Mouse (Mus musculus) thymus, postnatal 14 days (tissue): Measurements from ENCODE around the gene Kcnj14.

Experiments used
- DNase-seq: peaks from one replicate; pipeline ENCODE4 v3.0.0; 2021

The Kcnj14 gene

DNA sequence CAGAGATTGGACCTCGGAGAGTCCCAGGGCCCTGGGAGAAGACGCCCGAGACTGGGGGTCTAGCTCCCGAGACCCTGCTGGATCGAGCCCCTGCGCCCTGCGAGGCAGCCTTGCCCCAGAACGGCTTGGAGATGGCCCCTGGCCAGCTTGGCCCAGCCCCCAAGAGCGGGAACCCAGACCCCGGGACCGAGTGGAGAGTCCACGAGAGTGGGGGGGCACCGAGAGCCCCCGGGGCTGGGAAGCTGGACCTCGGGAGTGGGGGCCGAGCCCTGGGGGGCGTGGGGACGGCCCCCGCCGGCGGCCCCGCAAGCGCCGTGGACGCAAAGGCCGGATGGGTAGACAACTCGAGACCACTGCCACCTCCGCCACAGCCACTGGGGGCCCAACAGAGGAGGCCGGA, 29.6 kb downstream of the Kcnj14 start:
- DNase-seq = no peak

DNA sequence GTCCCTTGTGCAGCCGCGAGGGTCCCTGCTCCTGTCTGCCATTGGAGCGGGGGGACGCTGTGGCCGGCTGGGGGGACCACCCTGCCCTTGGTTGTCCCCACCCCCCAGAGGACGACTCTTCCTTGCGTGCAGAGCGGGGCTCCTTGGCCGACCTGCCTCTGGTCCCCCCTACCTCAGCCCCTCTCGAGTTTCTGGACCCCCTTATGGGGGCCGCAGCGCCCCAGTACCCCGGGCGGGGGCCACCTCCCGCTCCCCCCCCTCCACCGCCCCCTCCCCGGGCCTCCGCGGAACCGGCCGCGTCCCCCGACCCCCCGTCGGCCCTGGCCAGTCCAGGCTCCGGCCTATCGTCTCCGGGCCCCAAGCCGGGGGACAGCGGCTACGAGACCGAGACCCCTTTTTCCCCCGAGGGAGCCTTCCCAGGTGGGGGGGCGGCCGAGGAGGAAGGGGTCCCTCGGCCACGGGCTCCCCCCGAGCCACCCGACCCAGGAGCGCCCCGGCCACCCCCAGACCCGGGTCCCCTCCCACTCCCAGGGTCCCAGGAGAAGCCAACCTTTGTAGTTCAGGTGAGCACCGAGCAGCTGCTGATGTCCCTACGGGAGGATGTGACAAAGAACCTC, 30.5 kb downstream of the Kcnj14 start:
- DNase-seq = no peak

DNA sequence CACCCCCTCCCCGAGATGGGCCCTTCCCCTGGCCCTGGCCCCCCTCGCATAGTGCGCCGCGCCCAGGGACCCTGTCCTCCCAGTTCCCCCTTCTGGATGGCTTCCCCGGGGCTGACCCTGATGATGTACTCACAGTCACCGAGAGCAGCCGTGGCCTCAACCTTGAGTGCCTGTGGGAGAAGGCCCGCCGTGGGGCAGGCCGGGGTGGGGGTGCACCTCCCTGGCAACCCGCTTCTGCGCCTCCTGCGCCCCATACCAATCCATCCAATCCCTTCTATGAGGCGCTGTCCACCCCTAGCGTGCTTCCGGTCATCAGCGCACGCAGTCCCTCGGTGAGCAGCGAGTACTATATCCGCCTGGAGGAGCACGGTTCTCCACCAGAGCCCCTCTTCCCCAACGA, 31.3 kb downstream of the Kcnj14 start:
- DNase-seq = no peak

DNA sequence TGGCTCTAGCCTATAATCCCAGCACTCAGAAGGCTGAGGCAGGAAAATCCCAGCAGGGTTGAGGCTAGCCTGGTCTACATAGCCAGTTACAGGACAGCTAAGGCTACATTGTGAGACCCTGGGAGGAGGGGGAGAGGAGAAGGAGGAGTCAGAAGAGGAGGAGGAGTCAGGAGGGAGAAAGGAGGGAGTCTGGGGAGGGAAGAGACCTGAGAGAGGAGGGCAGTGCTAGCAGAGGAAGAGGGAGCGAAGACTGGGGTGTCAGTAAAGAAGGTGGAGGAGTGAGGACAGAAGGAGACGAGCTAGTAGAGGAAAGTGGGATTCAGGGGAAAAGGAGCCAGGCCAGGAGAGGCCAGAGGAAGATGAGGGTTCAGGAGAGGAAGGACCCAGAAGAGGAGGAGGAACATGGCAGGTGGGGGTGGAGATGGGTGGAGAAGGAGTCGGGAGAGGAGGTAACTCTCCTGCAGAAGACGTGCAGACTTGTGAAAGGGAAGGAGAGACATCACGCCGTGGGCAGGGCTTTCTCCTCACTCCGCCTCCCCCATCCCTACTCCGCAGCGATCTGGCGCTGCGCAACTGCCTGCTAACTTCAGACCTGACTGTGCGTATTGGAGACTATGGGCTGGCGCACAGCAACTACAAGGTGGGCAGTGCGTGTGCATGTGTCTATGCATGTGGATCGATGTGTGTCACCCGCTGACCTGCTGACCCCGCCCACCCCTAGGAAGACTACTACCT, 32.7 kb downstream of the Kcnj14 start:
- DNase-seq = no peak

DNA sequence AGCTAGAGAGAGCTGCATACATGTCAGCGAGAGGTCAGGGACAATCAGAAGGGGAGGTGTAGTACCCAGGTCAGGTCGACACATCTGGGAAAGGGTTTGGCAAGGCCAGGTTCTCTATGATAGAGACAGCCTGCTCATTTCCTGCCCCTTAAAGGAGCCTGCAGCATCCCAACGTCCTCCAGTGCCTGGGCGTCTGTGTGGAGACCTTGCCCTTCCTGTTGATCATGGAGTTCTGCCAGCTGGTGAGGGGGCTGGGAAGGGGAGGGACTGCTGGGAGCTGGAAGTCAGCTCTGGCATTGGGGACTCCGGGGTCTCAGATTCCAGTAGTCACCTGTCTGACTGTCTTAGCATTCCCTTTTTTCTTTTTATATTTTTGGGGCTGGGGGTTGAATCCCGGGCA, 33.9 kb downstream of the Kcnj14 start:
- DNase-seq = no peak

DNA sequence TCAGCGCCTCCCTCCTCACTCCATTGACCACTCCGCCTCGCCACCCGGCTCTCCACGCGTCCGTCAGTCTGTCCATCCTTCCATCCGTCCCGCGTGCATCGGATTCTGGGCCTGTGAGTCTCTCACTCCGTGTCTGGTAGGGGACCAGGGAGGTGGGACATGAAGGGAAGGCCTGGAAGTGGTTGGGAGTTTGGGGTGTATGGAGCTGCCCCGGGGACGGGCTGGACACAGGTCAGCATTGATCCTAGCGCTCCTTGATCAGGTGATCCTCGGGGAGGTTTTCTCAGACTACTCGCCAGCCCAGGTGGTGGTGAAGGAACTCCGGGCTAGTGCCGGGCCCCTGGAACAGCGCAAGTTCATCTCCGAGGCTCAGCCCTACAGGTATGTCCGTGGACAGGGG, 36.9 kb downstream of the Kcnj14 start:
- DNase-seq = no peak

DNA sequence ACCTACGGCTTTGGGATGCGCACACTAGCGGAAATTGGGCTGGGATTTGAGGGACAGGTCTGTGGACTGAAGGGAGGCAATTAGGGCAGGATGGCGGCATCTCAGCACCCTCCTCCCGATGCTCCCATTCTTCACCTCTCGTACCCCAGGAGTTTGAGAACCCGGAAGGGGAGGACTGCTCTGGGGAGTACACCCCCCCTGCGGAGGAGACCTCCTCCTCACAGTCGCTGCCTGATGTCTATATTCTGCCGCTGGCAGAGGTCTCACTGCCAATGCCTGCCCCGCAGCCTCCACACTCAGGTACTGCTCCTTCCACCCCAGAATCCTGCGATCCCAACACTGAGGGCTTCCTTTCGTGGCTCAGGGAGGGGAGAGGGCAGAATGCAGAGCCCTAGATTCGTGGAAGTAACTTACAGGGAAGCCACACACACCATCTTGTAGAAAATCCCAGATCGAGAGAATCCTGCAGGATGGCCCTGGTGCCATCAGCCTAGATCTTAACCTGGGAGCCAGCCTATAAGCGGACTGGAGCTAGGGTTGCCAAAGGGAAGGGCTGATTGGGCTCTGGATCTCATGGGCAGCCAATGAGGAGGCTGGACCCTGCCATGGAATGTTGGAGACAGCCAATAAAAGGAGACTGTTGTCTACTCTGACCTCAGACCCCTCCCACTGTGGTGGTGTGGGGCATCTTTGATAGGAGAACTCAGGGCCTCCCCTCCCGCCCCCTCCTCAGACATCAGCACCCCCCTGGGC, 37.7 kb downstream of the Kcnj14 start:
- no peak for DNase-seq

DNA sequence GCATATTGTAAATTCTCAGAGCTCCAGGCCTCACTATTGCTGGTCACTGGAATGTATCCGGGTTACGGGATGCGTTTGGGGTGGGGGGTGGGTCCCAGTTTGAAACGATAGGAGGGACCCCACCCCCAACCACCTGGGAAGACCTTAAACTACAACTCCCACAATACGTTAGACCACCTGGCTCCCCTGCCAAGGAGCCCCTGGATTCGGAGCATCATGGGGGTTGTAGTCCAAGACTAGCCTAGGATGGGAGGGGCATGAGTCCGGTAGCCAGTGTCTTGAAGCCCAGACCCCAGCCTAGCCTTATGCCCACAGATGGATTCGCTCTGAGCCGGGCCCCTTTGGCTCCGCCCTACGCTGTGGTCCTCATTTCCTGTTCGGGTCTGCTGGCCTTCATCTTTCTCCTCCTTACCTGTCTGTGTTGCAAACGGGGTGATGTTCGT, 38.4 kb downstream of the Kcnj14 start:
- DNase-seq = no peak

DNA sequence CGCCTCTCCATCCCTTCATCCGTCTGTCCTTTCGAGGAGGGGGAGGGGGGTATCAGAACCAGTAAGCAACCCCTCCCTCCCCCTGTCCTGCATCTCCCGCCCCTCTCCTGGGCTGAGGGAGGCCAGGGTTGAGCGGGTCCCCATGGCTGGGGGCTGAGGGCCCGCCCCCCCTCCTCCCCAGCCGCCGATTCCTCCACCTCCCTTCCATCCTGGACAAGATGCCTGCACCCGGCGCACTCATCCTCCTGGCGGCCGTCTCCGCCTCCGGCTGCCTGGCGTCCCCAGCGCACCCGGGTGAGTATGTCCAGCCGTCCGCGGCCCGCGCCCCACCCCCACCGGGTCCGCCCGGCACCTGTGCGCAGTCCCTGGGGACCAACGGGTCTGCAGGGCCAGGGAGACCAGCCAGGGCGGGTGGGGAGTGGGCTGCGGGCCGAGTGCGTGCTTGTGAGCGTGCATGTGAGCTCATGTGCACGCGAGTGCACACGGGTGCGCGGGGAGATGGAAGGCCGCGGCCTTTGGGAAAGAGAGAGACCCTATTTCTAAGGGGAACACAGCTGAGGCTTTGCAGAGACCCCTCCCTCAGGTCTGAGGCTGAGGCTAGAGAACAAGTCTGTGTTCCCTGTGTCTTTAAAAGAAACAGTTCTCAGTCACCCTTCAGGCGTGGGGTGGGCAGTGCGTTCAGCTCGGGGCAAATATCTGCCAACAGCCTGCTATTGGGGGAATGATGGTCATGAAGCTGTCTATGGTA, 39.0 kb downstream of the Kcnj14 start:
- DNase-seq = no peak

DNA sequence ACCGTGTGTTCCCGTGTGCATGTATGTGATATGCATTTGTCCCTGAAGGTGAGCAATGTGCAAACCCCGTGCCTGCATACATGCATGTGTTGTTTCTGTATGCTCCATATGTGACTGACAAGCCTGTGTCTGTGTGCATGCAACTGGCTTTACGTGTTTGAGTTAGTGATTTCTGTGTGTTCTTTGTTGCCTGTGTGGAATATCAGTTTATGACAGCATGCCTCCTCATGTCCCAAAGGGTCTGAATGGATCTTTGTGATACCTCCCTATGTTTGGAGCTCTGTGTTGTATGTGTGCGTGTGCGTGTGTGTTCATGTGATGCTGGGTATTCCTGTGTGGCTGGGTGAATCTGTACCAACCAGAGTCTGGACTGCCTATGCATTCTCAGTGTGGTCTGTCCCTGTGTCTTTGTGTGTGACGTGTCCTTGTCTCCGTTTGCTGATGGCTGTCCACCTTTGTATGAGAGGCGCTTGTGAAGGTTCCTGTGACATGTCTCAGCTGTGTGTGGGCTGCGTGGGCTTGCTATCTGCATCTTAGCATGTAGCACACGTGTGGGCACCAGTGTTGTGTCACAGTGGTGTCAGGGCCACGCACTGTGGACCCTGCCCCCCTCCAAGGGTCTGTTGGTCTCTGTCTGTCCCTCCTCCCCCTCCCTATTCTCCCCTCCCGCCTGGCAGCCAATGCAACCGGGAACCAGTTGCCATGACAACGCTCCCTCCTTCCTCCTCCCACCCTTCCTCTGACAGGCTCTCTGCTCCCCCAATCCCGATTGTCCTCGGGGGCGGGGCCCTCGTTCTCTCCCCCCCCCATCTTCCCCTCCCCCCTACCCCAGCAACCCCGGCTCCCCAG, 39.8 kb downstream of the Kcnj14 start, which contains the start of gene Sult2b1:
Gene Sult2b1 (minus strand): TSS at position 146 of the 849 bp plus-strand sequence.
- no peak for DNase-seq

DNA sequence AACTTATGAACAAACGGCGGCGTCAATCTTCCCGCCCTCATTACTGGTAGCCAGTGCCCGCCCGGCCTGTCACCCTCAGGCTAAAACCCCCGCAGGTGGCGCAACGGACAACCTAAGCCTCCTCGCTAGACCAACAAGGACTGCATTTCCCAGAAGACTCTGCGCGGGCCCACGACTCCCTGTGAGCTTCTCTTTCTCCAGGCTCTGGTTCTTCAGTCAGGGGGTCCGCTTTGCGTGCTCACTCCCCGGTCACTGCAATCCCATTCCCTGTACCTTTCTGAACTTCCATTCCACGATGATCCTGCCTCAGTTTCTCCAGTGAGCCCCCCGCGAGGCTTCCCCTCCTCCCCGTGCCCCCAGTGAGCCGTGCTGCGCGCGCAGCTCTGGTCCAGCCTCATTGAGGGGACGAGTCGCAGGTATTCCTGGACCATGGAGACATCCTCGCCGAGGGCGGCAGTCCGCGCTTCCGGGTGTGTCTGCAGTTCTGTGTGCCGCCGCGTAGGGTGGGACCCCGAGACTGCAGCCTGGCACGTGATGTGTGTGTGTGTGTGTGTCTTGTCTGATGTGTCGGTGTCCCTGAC, 41.0 kb downstream of the Kcnj14 start, which contains the start of gene Lmtk3:
Gene Lmtk3 (plus strand): TSS at position 228 of the 581 bp plus-strand sequence.
- DNase-seq = peak; percentile 61

DNA sequence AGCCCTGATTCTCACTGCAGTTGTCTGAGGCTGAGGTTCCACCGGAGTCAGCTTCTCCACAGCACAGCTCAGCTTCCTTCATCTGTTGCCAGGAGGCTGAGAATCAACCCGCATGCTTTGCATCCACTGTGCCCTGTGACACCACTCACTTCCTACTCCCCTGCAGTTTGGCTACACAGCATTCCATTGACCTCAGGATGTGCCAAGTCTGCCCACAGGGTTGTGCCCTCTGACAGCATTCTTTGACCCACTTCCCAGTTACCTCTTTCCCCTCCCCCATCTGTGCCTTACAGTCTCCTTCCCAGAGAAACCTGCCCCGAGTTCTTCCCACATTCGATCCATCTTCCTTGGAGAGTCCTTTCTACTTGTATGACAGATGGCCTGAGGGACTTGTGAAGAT, 42.3 kb downstream of the Kcnj14 start:
- no peak for DNase-seq

DNA sequence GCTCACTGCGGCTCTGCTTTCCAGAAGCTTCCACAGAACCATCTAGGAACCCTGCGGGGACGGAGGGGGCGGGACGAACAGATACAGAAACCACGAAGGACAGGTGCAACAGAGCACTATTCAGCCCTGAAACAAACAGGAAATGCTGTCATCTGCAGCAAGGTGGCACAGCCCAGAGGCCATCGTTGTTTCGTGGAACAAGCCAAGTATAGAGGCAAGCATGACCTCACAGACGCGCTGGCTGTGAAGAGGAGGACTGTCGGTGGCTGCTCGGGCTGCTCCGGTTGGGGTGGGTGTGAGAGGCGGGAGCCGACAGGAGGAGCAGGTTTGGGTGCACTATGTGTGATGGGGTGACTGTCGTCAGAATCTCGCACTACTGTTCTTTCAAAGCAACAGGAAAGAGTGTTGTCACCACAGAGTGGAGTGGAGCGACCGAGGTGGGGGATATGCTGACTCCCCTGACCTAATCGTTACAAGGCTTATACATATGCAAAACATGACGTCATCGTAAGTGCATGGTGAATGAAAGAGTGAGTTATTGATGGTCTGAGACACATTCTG, 45.4 kb downstream of the Kcnj14 start:
- DNase-seq = peak; percentile 74

DNA sequence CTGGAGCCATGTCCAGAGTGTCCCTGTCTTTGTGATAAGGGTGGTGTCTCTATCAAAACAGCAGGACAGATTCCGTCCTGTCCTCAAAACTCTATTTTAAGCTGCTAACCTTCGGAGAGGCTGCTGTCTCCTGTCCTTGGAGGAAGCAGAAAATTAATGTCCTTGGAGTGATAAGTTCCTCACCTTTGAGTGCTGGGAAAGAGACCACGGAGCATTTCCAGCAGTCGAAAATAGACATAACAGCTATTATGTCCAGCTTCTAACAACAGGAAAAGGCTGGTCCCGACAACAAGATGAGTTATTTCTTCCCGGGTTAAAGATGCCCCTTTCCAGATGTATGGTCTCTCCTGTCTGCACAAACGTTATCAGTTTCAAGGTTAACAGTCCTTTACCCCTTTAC, 49.3 kb downstream of the Kcnj14 start:
- no peak for DNase-seq

DNA sequence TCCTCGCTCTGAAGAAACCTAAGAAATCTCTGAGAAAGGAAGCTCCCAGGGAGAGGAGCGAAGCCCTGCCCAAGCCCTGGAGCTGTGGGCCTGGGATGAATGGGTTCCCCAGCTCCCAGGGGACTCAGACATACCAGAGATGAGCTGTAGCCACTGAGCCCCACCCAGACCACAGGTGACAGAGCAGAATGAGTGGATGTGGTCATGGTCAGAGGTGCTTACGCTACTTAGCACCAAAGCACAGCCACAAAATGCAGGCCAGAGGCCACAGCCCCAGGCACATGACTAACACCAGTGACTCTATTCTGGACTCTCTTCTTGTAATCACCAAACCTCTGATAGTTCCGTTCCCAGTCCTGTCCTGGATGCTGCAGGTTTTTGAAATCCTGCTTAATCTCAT, 53.5 kb downstream of the Kcnj14 start:
- DNase-seq = no peak

DNA sequence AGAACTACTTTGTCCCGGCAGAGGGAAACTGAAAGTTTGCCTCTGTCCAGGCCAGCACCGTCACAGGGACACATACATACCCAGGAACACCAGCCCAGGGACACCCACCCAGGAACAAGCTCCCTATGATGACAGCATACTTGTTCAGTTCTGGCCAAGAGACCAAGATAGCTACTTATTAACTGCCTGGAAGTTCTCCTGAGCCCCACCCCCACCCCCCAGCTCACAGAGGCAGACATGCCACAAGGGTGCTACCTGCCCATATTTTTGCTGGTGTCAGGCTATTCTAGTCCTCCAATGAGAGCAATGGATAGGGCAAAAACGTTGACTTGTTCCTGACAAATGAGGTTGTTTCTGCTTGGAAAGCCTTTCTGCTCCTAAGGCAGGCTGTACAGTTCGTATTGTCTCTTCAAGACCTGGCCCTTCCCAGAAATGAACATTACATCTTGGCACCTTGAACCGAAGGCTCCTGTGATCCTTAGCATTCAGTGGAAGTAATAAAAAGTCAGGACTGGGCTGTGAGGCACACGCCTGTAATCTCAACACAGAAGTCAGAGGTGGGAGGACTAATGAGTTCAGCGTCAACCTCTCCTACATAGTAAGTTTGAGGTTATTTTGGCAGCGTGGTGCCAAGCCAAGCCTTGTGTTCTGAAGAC, 54.0 kb downstream of the Kcnj14 start:
- no peak for DNase-seq

DNA sequence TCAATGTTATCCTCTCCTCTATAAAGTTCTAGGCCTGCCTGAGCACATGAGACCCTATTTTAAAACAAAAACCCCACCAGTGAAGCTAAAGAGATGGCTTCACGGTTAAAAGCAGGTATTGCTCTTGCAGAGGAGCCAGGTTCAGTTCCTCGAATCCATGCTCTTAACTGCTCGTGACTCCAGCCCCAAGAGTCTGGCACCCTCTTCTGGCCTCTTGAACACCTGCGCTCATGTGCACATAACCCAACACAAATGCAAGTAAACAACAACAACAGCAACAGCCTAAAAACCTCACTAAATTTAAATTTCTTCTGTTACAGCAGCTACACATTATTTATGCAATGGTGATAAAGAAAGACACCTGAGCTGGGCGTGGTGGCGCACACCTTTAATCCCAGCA, 57.1 kb downstream of the Kcnj14 start:
- no peak for DNase-seq

DNA sequence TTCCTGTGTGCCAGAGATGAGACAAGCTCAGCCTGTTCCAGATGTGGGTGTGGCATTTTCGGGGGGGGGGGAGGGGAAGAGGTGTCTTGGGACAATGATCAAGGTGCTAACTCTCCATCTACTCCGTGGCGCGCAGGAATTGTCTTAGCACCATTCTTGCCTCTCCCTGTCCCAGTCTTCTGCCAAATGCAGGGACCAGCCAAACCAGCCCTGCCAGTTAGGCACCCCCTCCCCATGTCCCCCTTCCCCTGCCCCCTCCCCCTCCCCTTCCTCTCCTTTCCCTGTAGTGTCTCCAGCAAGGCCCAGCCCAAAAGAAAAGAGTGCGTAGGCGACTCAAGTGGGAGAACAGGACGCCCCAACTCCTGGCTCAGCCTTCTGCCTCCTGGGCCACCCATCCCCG, 57.8 kb downstream of the Kcnj14 start:
- DNase-seq = no peak
